Mouse (Mus musculus) left cerebral cortex, postnatal 10 days (tissue): Measurements from ENCODE around the gene Gm20388. TPM values are rescaled to one million over a fixed set of nuclear protein-coding genes. Genes with fewer than 3 reads are reported as not detected.
A peak's percentile ranks its signal among the peaks of the same experiment; 100 is the strongest.
"Not testable (repeated sequence)": the region's sequence is repeated elsewhere in the genome, so short reads cannot be mapped to it uniquely, and the experiment has no call there.

Source experiments
- DNase-seq, 2 experiments: peaks; one replicate each; pipeline ENCODE4 v3.0.0; 2021 to 2022; ENCODE audit warnings: low spot score in 2 of 2, mixed read lengths in 1 of 2; ENCODE audit errors: extremely low spot score in 1 of 2
- intact Hi-C: fragments of 180-260 bp; cut with DNase I; formaldehyde crosslinking; loops from one replicate; pipeline ENCODE4 v1.15.1; 2025
- total RNA-seq, 2 experiments: library from RNA; stranded (reverse); gene quantifications; 2 replicates each; pipeline ENCODE4 v1.2.3; 2021

The Gm20388 gene
- total RNA-seq, 2 experiments from 2014 or later = 4.4 to 9.0 TPM

- intact Hi-C loops = no loop called here
- DNase-seq = peak in 1 of 2 experiments; percentile 66
Measured at GRCm38 (mm10) chr8:124141681-124142391, 4231.2 kb downstream of the Gm20388 start.

DNA sequence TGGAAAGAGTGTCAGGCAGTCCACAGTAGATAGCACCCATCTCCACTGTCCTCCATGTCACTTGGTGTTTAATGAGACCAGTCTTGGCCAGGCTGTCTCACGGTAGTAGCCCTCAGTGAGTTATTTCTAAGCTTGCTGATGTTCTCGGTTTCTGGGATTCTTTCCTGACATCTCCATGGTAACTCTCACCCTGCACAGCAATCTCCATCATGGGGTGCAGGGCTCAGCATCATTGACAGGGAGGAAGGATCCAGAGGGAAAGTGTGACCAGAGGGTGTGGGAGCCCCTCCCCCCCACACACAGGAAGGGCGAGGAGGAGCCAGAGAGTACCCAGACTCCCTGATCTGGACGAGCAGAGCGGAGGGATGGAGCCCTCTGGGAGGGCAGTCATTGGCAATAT is 4232.4 kb downstream of the Gm20388 start:
- intact Hi-C loops = no loop called here
- DNase-seq = no peak

DNA sequence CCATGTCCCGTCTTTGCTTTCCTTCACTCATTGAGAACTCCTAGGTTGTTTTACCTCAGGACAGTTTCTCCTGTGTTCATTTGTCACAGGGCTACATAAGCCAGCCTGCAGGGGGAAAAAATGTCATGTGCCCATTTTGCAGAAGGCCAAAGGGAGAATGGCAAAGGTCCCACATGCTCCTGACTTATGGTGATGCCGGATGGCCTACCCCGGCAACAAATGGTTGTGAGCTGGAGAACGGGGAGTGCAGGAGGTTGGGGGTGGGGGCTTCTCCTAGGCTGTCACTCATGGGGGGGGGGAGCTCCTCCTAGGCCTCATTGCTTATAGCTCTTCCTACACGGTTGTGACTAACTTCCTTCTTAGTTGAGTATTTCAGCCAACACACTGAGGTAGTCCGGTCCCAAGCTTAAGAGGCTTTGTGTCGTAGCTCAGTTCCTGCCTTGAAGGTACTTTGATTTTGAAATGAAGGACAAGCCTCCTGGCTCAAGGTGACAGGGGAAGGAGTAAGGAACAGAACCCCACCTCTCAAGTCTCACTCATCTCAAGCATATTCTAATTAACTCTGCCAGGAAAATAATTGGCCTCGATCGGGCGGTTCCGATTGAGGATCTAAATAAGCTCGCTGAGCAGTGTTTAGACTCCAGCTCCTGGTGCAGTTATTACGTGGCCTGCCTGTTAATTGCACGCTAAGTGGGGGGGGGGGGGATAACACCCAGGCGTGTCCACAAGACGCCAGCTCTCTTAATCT is 4233.4 kb downstream of the Gm20388 start:
- intact Hi-C loops = no loop called here
- DNase-seq = no peak

DNA sequence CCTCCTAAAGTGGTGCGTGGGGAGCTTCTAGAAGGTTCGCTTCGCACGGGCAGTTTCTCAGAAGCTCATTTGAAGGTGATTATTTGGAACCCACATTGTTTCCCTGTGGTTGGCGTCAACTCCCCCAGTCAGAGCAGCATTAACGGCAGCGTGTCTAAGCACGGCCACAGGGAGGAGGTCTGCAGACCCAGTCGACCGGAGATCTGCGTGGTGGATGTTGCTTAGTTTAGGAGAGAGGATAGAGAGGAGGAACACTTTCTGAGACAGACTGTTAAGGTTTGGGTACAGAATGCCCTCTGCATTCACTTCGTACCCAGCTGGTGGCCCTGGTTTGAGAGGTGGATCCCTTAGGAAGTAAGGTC is 4234.0 kb downstream of the Gm20388 start:
- no peak for DNase-seq
- intact Hi-C loops = no loop called here

GRCm38 (mm10) chr8:124146286-124146685 is 4235.6 kb downstream of the Gm20388 start:
- DNase-seq = no peak
- intact Hi-C loops = no loop called here

DNA sequence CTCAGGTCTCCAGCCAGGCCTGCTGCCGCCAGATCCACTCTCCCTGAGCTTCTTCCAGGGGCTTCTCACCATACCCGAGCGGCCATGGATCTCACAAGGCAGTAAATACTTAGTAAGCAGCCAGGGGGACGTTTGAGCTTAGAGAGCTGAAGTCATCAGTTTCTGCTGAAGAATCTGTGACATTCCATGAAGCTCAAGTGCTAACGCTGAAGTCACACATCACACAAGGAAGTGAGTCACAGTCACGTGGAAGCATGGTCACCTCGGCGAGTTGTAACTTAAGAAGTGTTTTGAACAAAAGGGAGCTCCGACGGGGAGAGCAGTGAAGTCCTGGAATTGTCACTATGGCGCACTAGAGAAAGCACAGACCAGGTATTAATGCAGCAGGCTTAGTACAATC is 4239.4 kb downstream of the Gm20388 start:
- intact Hi-C loops = no loop called here
- no peak for DNase-seq

- intact Hi-C loops = no loop called here
- DNase-seq = no peak
Measured at GRCm38 (mm10) chr8:124150536-124150935, 4239.9 kb downstream of the Gm20388 start.

GRCm38 (mm10) chr8:124151881-124152280 is 4241.2 kb downstream of the Gm20388 start:
- no peak for DNase-seq
- intact Hi-C loops = no loop called here

DNA sequence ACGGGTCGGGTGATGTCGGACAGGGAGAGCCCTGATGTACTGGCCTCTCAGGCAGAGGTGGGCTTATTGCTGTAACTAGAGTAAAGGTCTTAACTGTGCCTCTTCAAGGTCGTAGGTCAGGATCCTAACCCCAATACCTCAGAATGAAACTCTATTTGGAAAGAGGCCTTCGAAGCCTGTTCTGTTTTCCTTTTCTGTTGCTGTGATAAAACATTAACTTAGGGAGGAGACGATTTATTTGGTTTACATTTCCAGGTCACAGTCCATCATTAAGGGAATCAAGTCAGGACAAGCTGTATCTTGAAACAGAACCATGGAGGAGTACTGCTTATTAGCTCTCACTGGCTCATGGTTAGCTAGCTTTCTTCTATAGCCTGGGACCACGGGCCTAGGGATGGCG is 4242.1 kb downstream of the Gm20388 start:
- intact Hi-C loops = no loop called here
- no peak for DNase-seq

DNA sequence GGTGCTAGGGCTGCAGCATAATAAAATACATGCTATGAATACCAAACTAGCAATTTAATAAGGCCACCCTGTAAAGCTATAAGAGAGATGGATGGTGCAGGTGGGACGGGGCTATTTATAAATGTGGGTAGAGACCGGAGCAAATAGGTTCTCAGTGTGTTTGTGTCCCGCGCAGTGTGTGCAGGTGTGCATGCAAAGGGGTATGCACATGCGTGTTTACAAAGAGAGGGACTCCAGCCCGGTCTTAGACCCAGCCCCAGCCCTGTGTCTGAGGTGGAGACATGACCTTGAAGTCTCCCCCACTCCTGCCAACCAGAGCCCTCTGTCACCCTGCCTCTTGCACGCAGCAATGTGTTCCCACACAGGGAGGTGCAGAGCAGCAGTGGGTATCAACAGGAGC is 4245.7 kb downstream of the Gm20388 start:
- no peak for DNase-seq
- intact Hi-C loops = no loop called here

- intact Hi-C loops = no loop called here
Measured at GRCm38 (mm10) chr8:124161683-124162082, 4251.0 kb downstream of the Gm20388 start.

DNA sequence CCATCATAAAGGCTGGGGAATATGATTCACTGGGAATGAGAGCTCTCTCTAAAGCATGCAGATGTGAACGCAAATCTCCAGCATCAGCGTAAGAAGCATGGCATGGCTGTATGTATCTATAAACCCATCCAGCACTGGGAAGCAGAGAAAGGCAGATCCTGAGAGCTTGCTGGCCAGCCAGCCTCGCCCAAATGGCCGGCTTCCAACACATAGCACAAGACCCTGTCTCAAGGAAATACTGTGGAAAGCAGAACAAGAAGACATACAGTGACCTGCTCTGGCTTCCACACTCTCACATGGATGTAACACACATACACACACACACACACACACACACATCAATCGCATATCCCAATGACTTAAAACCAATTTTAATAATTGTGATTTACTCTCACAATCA is 4252.6 kb downstream of the Gm20388 start:
- no peak for DNase-seq
- intact Hi-C loops = no loop called here

More at GRCm38 (mm10) chr8:124161683-124162082, 4251.0 kb downstream of the Gm20388 start:
- no peak for DNase-seq

- intact Hi-C loops = no loop called here
- no peak for DNase-seq
Measured at GRCm38 (mm10) chr8:124169749-124170148, 4259.1 kb downstream of the Gm20388 start.

DNA sequence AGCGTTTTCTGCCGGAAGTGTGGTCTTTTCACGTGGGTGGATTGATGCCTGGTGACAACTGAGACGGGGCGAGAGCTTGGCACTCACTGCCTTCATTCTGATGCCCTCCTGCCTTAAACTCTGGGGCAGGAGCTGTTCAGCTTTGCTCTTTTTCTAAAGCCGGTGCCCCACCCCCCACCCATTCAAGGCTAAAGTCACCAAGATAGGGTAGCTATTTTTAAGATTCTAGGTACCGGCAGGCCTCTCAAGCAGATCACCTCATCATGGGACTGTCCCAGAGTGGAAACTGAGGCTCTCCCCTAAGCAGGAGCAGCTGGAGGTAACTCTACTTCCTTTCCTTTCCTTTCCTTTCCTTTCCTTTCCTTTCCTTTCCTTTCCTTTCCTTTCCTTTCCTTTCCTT is 4260.0 kb downstream of the Gm20388 start:
- no peak for DNase-seq
- intact Hi-C loops = no loop called here

GRCm38 (mm10) chr8:124171557-124172528 is 4261.2 kb downstream of the Gm20388 start:
- no peak for DNase-seq
- intact Hi-C loops = no loop called here

- intact Hi-C loops = no loop called here
- no peak for DNase-seq
Measured at GRCm38 (mm10) chr8:124173688-124174087, 4263.0 kb downstream of the Gm20388 start.

GRCm38 (mm10) chr8:124176133-124176532 is 4265.5 kb downstream of the Gm20388 start:
- DNase-seq = no peak
- intact Hi-C loops = no loop called here

DNA sequence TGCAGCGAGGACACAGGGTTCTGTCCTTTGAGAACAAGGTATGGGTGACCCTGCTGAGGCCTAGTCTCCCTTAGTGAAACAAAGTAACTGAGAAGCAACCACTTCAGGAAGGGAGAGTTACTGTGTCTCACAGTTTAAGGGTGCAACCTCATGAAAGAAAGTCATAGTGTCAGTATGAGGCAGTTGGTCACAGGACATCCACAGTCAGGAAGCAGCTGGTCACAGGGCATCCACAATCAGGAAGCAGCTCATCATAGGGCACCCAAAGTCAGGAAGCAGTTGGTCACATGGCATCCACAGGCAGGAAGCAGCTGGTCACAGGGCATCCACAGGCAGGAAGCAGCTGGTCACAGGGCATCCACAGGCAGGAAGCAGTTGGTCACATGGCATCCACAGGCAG is 4266.5 kb downstream of the Gm20388 start:
- DNase-seq, intact Hi-C loops: not testable (repeated sequence)

GRCm38 (mm10) chr8:124180681-124181445 is 4270.2 kb downstream of the Gm20388 start:
- intact Hi-C loops = no loop called here
- no peak for DNase-seq
